Mouse (Mus musculus) thymus, adult 2 months (tissue): ENCODE data around the gene Kif1a.

Experiments
- CTCF ChIP-seq: fragments of 200-500 bp; IDR thresholded peaks from 2 replicates; pipeline ENCODE4 v1.5.1; 2012; ENCODE audit warnings: mild to moderate bottlenecking, control low read depth, low read length, moderate library complexity, borderline replicate concordance; ENCODE audit not compliant: control insufficient read depth, poor library complexity, insufficient read depth; ENCODE audit errors: extremely low read depth
- POLR2A ChIP-seq: fragments of 200-500 bp; IDR thresholded peaks from 2 replicates; pipeline ENCODE4 v1.6.1; 2012; ENCODE audit warnings: mild to moderate bottlenecking, low read length, control low read depth, moderate library complexity; ENCODE audit not compliant: control insufficient read depth, poor library complexity, insufficient read depth; ENCODE audit errors: extremely low read depth

DNA sequence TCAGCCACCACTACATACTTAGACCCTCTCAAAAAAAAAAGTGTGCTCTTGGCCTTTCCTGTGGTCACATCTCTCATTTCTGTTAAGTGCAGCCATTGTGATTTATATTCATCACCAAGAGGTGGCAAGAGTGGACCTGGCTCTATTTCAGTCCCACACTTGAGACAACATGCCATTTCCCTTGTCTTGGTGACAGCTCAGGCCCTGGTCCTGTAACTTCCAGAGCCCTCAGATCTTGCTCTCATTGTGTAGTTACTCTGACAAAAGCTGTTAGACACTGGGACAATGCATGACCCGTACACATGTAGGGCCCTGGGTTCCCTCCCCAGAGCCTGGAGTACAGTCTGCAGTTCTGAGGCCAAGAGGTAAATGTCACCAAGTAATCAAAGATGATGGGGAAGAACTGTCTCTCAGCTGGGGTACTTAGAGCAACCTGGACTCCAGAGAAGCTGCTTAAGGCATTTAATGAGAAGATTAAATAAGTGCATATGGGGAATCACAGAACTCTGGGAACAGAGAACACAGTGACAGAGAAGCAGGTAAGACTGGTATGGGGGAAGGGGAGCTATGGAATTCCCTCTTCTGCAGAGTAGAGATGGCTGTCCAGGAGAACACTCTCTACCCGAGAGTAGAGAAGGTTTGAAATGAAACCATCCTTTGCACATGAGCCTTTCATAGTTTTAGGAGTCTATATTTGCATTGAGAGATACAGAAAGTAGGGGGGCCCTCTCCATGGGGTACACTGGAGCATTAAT is 49.3 kb upstream of the Kif1a start:
- no peak for TF ChIP-seq CTCF
- no peak for TF ChIP-seq POLR2A
